Mouse (Mus musculus) thymus, adult 2 months (tissue): Measurements from ENCODE around the gene Opn3.

Experiments
- CTCF ChIP-seq: fragments of 200-500 bp; IDR thresholded peaks from 2 replicates; pipeline ENCODE4 v1.5.1; 2012; ENCODE audit warnings: mild to moderate bottlenecking, control low read depth, low read length, moderate library complexity, borderline replicate concordance; ENCODE audit not compliant: control insufficient read depth, poor library complexity, insufficient read depth; ENCODE audit errors: extremely low read depth
- POLR2A ChIP-seq: fragments of 200-500 bp; IDR thresholded peaks from 2 replicates; pipeline ENCODE4 v1.6.1; 2012; ENCODE audit warnings: mild to moderate bottlenecking, low read length, control low read depth, moderate library complexity; ENCODE audit not compliant: control insufficient read depth, poor library complexity, insufficient read depth; ENCODE audit errors: extremely low read depth

DNA sequence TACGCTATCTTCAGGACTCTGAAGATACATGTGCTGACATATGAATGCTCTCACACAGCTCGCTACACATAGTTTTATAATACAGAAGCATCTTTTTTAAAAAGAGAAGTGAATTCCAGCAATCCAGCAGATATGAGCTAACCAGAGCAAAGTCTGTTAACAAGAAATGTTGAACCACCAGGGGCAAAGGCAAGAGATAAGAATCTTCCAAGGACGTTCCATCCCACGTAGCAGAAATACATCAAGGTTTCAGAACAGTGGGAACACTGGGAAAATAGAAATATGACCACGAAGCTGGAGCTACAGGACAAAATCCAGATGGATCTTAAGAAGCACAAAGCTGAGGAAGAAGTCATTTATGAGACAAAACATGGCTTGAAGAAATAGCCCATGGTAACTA, 62.2 kb downstream of the Opn3 start:
- TF ChIP-seq CTCF: no peak
- TF ChIP-seq POLR2A: no peak
